Mouse (Mus musculus) skeletal muscle tissue, adult 2 months (tissue): ENCODE data around the gene Utp4.

Experiments
- DNase-seq: peaks from one replicate; pipeline ENCODE4 v3.0.0-alpha.2; 2012; ENCODE audit warnings: low read depth, low spot score

Gene Utp4

GRCm38 (mm10) chr8:106937081-106937800 lies 43.8 kb downstream of the Utp4 start:
- DNase-seq = no peak

DNA sequence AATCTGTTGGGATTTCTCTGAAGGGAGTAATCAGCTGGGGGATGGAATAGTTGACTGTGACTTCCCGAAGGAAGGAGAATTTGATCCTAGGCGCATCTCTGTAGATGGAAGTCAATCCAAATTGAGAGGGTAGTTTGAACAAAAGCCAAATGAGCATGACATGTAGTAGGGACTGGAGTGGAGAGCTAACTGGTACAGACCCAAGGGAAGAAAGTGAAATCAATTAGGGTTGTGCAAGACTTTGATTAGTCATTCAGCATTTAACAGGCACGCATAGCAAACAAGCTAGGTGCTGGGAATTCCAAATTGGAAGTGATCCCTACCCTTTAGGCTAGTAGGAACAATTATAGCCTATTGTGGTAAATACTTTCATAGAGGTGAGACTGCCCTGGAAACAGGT lies 48.4 kb downstream of the Utp4 start:
- DNase-seq = peak; percentile 51

DNA sequence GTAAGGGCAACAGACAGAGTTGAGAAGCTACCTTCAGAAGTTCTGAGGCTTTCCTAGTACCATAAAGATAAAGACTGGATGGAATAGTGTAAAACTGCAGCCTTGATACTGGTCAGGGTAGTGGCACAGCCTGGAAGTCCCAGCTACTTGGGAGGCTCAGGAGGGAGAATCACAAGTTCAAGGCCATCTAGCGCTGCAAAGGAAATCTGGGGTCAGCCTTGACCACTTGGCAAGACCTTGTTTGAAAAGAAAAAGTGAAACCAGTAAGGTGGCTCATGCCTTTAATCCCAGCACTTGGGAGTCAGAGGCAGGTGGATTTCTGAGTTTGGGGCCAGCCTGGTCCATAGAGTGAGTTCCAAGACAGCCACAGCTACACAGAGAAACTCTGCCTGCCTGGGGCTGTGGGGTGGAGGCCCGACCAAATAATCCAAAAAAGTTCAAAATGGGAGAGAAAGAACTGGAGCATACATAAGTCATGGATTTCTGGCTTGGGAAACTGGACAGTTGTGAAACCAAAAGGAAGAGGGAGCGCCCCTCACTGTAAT lies 50.5 kb downstream of the Utp4 start:
- DNase-seq = no peak

DNA sequence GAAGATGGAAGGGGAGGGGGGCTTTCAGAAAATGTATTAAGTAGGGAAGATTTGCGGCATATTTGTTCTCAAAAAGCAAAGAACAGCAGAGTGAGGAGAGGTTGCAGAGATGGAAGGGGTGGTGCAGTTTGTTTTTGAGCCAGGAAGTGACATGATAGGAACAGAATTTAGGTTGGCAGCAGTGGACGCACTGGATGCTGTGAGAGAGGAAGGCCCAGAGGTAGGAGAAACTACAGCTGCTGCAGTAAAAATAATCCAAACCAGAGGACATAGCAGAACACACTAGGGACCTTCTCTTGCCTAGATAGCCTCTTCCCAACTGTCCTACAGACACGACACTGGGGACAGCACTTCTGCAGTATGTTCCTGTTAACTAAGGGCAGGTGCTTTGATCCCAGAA lies 51.3 kb downstream of the Utp4 start:
- DNase-seq = peak; percentile 74

DNA sequence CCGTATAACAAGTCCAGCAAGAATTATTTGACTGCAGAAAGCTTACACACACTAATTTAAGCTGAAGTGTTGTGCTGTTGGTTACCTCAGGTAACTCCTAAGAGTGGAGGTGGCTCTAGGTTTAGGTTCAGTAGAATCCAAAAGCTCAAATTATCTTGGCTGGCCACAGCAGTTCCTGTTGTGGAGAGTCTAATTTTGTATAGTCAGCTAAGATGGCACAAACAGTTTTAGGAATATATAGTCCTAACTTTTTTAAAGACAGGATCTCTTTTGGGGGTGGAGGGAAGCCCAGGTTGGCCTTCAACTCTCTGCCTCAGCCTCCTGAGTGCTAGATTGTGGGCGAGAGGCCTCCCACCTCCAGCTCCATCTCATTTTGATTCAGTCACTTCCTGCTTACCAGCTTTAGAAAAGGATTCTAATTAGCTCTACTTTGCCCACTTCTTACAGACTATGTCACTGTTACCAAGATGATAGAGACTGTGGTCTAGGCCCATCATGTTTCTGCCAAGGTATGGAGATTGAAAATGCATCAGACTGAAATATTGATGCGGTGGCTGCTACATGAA lies 55.3 kb downstream of the Utp4 start:
- no peak for DNase-seq

DNA sequence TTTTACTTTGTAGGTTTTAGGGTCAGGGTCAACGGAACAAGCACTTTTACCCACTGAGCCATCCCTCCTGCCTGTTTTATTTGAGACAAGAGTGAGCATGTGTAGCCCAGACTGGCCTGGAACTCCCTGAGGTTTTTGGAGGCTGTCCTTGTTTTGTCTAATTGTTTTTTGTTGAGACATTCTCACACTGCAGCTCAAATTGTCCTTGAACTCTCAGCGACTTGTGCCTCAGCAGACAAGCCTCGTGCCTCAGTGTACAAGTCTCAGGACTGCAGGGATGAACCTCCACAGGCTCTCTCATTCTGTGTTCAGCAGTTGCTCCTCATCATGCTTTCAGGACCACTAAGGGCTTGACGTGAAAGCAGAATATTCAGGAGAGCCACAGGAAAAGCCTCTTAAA lies 58.3 kb downstream of the Utp4 start:
- no peak for DNase-seq

GRCm38 (mm10) chr8:106953571-106953970 lies 60.1 kb downstream of the Utp4 start:
- DNase-seq = no peak

DNA sequence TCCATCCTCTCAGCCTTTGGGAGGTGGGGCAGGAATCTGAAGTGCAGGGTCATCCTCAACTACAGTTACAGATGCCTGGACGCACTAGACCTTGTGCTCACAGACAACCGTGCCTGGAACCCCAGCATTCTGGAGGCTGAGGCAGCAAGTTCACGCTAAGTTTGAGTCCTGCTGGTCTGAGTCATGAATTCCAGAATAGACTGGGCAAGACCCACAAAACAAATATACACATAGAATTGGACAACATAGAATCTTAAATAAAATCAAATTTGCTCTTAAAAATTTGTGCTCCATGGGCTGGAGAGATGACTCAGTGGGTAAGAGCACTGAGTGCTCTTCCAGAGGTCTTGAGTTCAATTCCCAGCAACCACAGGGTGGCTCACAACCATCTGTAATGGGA lies 63.6 kb downstream of the Utp4 start:
- DNase-seq = no peak

DNA sequence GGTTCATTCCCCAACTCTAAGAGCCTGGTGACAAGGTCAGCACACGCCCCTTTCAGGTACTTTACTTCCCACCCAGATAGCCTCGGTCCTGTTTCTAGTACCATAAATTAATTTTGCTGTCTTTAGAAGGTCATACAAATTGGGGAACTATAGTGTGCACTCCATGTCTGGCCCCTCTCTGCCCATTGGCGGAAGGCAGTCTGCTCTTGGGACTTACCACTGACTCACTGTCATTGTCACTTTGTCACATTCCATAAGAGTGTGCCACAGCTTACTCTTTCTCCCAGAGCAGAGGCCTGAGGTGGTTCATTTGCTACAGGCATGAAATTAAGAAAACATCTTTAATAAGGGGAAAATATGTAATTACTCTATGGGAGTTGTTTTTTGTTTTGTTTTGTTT lies 64.8 kb downstream of the Utp4 start:
- no peak for DNase-seq

- no peak for DNase-seq
Measured at GRCm38 (mm10) chr8:106959626-106960025, 66.2 kb downstream of the Utp4 start.

DNA sequence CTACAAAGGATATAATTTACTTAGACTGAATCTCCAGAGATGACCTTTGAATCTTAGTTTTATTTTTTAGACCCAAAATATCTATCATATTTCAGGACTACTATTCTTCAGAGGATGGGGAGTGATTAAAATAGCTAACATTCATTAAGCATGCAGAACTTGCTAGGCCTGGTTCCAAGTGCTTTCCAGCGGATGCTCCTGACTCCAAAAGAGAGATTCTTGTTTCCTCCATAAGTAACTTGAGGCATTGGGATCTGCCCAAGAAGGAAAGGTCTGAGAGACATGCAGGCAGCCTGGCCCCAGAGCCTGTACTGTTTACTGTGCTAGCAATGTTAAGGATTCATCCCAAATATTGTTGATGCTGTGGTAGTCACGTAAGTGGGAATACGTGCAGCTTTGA lies 68.9 kb downstream of the Utp4 start:
- no peak for DNase-seq

DNA sequence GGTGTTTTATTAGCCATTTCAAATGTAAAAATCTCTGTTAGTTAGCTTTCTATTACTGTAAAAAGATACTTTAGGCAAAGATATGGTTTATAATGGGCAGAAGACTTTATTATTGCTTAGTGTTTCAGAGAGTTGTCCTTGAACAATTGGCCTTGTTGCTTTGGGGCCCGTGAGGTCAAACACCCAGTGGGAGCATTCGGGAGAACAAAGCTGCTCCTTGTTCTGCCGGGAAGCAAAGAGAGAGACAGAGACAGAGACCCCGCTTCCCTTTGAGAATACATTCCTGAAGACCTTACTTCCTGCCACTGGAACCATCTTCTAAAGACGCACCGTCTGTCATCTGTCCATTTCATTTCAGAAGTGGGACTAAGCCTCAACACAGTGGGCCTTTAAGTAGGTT lies 69.9 kb downstream of the Utp4 start:
- DNase-seq = no peak

GRCm38 (mm10) chr8:106964573-106964972 lies 71.1 kb downstream of the Utp4 start:
- no peak for DNase-seq

- no peak for DNase-seq
Measured at GRCm38 (mm10) chr8:106969964-106970363, 76.5 kb downstream of the Utp4 start.

- peak; percentile 70 for DNase-seq
Measured at GRCm38 (mm10) chr8:106971916-106972315, 78.5 kb downstream of the Utp4 start.
